Mouse (Mus musculus) embryo, embryonic 11.5 days (tissue): ENCODE measurements around the gene Fubp3.

Experiments used
- DNase-seq: peaks from one replicate; pipeline ENCODE4 v3.0.0-alpha.2; 2012; ENCODE audit warnings: low read depth, low spot score

Gene Fubp3

DNA sequence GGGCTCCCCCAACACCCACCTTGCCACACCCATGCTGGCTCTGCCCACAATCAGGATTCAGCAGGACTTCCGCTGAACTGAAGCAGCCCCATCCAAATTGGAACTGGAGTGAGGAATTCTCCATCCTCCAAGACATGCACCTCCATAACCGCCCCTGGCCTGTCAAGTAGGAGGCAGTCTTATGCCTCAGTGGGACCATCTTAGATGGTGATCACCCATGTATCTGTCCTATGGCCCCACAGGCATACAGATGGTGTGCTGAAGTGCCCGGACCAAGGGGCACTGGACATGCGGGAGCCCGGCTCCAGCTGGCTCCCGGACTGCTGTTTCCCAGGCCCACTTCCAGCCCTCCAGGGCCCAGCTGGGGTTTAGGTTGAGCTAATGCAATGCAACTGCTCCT is 46.8 kb downstream of the Fubp3 start:
- no peak for DNase-seq

DNA sequence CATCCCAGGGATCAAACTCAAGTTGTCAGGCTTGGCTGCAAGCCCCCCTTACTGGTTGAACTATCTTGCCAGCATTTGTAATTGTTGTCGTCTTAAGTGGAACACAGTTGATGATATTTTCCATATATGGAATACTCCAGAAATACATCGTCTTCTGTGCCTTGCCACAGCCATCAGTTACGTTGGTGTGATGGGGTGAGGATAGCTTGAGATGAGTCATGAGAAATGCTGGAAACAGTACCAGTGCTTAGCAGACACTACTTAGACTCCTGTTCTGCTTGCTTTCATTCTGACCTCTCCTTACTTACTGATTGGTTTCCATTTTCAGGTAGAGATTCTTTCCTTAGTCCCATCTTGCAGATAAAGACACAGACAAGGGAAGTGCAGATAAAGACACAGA is 61.1 kb downstream of the Fubp3 start:
- DNase-seq: no peak

DNA sequence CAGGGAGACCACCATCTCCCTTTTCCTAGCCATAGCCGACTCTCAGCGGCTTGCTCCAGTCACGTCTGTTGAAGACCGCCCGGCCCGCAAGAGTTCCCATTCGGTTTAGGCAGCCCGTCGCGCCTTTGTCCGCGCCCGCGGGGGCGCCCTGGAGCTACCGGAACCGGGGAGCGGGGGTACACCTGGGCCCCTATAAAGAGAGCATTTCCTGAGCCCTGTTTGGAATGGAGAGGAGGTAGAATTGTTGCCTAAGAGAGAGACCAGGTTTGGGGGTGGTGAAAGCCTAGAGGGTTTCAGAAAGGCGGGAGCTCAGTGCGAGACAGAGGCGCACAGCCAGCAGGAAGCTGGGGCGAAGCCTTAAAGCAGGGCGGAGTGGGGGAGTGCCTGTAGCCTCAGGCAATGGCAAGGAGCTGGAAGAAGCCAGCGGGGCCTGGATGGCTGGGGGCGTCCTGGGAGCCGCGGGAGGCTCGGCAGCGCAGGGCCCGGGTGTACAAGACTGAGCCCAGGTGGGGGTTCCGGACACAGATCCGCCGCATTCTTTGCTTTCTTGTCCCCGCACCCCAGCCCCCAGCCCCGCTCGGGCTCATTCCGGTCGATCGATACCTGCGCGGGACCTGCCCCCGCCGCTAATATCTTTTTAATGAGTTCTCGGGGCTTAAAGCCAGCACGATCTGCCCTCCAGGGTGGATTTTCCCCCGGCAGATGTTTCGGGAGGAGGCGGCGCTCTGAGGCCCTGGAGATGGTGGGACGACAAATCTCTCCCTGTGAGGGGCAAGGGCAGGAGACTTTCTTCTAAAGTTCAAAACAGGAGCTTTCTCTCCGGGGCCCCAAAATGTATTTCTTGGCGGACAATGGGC is 63.1 kb downstream of the Fubp3 start:
- DNase-seq: no peak

DNA sequence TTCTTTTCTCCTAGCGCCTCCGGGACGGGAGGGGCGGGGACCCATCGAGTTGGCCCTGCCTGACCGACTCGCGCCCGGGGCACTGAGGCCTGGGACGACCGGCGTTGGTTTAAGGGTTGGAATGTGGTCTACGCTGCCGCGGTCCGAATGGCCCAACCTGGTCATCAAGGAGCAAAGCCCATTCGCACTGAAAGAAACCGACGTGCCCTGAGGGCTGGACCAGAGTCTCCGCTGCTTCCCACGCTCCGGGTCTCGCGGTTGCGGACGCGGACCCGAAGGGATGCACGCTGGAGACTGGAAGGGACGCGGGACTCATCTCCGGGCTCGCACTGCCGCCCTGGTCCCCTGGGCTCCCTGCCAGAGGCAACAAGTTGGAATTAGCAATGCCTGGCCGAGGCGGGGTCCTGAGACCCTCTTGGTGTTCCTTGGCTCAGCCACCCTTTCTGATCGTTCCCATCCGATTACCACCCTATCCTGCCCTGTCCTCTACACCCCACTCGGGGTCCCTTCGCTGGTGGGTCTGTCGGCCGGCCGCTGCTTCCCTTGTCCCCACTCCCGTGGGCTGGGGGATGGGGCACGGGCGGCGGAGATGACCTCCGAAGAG is 63.8 kb downstream of the Fubp3 start:
- no peak for DNase-seq

DNA sequence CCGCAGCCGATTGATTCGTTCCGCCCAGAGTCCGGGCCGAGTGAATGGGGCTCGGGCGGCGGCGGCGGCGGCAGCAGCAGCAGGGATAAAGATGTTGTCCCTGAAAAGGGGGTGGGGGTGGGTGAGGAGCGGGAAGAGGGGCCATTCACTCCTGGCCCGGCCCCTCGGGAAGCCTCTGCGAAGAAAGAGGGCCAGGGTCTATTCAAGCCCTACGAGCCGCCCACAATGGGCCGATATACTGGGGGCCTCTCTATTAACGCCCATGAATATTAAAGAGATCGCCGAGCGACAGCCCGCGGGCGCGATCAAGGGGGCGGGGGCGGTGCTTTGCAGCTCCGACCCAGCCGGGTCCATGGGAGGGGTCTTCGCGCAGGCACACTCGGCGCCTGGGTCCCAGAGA is 64.3 kb downstream of the Fubp3 start:
- DNase-seq: no peak

DNA sequence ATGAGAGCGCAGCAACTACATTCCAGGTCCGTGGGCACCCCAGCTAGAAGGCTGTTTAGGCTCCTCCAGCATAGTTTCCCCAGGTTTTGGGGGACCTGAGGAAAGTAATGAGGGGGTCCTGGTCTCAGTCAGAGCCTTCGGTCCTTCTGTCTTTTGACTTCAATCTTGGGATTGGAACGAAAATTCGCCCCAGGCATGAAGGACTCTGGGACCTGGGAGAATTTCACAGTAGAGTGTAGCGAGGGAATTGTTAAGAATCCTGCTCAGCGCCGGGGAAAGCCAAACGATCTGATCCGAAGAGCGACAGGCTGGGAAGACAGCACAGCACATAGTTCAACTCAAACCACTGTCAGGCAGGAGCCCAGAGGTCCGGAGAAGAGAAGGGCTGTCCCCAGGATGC is 64.9 kb downstream of the Fubp3 start:
- no peak for DNase-seq

DNA sequence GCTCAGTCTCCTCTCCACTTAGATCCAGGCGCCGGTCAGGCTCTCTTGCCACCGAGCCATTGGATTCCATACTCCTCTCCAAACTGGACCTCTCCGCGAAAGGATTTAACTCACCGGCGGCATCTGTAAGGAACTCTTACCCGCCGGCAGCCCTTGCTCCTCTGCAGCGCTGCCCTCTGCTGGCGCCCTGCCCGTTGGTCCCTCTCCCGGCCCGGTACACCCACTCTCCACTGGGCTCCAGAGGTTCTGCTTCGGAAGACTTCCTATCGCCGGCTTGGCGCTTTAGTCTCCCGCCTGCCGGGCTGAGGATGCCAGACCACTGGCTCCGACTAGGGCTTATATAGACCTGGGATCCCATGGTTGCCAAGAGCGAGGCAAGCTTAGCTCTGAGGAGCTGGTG is 65.4 kb downstream of the Fubp3 start:
- no peak for DNase-seq

DNA sequence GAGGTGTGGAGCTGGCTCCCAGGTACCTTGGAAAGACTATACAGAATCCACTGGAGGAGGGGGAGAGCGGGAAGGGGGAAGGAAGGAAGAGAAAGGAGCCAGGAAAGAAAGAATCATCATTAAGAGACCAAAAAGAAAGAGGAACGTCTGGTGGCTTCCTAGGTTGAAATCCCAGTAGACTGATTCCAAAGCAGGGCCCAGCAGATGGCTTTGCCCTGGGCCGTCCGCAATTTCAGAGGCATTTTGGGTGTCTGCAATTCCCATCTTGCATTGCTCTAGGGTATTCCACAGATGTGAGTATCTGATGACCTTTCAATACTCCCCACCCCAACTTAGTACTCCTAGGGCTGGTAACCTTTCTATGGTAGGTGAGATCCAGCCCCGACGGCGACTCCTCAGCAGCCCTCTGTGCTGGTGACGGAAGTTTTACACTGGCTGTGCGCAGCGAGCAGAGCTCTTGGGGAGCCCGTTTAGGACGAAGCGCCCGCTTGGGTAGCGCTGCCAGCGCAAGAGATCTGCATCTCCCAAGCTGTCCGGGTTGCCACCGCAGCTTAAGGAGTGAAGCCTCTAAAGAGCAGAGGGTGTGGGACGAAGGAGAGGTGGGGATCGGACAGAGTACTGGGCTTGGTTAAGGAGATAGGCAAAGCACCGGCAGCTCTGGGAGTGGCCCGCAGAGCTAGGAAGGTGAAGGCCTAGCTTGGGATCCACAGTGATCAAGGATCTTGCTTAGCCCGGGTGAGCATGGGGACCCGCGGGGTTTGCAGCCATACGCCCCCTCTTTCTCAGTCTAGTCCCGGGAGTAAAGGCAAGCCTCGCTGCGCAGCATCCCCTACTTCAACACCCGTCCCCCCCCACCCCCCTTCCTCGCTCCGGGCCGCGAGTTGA is 66.4 kb downstream of the Fubp3 start:
- no peak for DNase-seq

DNA sequence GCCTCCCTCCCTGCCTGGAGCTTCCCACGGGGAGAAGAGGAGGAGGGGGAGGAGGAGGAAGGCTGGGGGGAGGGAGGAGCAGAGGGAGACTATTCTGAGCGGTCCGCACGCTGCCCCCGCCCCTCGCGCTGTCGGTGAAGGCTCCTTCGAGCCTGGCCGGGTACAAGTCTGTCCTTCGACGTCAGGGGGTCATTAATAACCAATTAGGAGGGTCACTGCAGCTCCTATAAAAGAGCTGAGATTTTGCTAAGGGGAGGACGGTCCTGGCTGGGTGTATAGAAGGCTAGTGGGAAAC is 67.0 kb downstream of the Fubp3 start:
- no peak for DNase-seq

DNA sequence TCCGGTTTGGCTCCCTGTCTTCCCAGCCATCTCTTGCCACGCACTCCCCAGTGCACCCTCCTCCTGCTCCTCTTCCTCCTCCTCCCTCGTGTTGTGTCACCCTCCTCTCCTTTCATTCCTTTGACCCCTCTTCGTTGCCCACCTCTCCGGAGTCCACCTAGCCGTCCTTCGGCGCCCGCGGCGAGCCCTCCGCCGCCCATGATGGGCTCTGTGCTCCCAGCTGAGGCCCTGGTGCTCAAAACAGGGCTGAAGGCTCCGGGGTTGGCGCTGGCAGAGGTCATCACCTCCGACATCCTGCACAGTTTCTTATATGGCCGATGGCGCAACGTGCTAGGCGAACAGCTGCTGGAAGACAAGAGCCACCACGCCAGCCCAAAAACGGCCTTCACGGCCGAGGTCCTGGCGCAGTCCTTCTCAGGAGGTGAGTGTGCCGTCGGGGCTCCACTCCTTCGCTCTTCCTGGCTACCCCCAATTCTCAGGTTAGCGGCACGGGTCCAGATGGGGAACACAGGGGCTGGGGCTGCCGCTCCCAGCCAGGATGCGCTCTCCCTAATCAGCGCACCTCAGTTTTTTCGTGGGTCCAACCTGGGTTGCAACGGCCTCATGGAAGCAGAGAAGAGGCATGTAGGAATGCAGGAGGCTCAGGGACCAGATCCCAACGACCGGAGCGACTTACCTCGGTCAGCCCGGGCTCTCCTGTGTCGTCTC is 67.6 kb downstream of the Fubp3 start, which contains the start of gene Prdm12:
TSS of gene Prdm12 (plus strand) at position 137 of the 708 bp plus-strand sequence.
- no peak for DNase-seq

DNA sequence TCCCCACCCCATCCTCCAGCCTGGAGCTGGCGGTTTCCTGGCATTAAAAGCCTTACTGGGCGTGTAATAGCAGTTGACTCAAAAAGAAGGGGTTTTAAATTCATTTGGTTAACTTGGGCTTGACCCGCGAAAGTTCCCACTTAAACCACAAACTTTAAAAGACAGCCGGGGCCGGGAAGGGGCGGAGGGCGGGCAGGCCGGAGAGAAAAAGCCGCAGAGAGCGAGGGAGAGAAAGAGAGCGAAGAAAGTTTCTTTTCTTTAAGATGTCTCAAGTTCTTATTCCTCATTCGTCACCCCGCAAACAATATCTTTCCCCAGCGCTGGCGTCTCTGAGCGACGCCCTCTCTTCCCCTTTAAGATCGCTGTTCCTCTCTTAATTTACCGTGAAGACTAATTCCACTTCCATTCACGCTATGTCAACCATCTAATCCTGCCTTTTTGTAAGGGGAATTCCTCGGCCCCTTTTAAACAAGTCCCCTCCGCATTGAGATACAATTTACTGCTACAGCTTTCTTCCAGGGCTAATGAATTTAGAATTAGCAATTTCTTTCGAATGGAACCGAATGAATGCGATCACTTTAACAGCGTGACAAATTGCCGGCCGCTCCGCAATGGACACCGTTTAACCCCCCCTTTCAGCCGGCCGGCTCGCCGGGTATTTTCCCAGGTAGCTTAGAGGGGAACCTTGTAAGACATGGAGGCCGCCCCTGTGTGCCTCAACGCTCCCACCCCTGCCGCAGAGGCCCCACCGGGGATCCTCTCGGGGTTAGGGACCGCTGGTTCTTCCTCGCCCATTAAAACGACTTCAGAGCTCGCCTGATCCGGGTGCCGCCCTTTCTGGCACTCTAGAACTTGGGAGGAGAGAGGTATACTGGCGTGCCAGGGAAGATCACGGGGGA is 68.4 kb downstream of the Fubp3 start:
- no peak for DNase-seq

DNA sequence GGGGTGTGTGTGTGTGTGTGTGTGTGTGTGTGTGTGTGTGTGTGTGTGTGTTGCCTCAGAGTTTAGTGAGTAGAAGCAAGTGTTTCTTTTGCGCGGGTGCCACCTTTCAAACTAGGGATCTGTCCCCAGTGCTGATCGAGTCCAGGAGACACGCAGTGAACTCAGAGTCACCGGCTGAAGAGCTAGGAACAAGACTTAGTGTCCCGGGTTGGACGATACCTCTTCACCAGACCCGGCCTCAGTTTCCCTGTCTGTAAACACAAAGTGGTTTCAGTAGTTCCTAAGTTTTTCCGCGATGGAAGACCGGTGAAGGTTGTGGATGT is 69.0 kb downstream of the Fubp3 start:
- DNase-seq: no peak

DNA sequence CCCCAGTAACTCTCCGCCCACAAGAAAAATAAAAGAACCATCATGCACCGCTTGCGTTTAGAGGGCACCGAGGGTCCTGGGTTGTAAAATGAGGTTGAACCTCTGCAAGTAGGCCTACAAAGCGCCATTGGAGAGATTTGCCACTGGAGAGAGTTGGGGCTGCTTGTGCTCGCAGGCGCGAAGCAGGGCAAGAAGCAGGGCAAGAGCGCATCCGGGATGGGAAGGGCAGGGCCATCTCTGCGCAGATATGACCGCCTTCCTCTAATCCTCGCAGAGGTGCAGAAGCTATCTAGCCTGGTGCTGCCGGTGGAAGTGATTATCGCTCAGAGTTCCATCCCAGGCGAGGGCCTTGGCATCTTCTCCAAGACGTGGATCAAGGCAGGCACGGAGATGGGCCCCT is 69.5 kb downstream of the Fubp3 start:
- DNase-seq: no peak

DNA sequence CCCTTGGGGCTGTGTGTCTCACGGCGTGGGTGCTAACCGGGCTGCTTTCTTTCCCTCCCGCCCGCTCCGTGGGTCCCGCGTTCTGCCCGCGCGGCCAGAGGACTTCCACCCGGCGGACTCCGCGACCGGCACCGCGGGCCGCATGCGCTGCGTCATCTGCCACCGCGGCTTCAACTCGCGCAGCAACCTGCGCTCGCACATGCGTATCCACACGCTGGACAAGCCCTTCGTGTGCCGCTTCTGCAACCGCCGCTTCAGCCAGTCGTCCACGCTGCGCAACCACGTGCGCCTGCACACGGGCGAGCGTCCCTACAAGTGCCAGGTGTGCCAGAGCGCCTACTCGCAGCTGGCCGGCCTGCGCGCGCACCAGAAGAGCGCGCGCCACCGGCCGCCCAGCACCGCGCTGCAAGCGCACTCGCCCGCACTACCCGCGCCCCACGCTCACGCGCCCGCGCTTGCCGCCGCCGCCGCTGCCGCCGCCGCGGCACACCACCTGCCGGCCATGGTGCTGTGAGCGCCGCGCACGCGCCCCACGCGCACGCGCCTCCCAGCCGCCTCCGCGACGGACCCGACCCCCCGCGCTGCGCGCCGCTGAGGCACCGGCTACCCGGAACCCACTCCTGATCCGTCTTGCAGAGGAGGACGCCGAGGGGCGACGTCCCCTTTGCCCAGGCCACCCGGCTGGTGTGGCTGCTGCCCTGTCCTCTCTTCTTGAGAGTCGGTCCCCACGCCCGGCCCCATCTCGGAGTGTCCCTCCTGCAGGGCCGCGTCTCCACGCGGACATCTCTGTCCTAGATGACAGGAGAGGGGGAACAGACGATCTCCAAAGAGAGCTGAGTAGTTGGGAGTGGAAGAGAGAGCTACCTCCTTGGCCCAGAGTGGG is 81.8 kb downstream of the Fubp3 start:
- no peak for DNase-seq

DNA sequence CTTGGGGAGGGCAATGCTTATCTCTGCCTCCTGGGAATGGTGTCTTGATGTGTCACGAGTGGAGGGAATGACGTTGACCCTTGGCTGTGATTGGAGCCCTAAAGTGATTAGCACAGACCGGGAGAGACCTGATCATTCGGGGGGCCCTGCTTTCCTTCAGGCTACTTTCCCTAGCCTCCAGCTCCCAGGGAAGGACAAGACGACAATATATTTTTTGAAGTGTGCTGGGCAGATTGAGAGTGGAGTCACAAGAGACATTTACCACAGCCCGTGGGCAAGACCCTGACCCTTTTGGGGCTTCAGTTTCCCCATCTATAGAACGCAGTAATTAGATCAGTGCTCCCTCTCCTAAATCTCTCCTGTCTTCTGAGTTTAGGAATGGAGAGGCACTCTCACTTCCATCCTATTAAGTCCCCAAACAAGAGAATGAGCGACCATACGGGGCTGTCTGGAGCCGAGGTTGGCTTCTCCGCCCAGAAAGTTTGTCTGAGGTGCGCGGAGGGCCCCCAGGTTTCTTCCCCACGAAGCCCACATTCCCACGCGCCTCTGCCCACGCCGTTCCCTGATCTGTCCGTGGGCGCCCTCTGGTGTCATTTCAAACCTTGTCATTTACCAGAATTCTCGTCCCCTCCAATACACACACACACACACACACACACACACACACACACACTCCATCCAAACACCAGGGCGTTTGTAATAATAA is 82.6 kb downstream of the Fubp3 start:
- DNase-seq: no peak

DNA sequence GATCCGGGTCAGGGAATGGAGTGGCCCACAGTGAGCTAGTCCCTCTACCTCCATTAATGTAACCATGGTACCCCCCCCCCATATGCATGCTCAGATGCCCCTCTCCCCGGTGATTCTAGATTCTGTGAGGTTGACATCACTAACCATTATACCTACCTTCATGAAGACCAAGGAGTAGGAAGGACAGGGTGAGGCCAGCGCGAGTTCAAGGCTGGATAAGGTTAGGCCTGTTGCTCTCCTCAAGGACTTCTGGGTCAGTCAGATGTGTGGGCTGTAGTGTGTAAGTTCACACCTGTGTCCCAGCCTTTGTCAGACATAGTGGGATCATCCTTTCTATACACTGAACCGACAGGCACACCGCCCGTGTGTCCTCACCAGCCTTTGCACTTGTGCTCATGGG is 83.9 kb downstream of the Fubp3 start:
- DNase-seq: no peak

DNA sequence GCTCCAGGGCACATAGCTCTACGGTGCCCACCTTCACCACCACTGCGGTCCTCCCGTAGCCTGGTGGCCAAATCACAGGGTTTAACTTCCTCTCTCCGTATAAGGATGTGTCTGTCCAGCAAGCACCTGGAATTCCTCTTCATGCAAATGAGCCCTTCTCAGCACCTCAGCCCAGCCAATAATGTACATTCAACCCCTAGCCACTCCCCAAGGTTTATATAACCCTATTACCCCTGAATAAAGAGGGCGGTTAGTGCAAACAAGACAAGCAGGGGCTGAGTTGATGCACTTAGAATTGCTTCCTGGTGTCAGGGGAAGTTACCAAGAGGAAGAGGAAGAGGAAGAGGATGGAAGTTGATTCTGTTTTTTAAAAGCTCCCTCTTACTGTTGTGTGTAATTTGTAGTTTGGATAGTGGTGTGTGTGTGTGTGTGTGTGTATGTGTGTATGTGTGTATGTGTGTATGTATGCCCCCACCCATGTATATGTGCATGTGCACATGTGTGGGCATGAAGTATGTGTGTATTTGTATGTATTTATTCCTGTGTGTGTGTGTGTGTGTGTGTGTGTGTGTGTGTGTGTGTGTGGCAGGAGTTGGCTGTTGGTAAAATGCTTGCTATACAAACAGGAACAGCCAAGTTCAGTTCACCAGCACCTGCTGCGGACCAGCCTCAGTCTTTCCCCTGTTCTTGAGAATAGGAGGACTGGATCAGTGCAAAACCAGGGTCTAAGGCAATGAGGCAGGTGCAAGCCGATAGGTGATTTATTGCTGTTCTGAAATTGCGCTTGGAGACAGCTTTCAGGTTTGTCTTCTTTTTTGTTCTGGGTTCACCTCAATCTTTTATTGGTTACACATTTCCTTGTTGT is 90.7 kb downstream of the Fubp3 start:
- DNase-seq: no peak

DNA sequence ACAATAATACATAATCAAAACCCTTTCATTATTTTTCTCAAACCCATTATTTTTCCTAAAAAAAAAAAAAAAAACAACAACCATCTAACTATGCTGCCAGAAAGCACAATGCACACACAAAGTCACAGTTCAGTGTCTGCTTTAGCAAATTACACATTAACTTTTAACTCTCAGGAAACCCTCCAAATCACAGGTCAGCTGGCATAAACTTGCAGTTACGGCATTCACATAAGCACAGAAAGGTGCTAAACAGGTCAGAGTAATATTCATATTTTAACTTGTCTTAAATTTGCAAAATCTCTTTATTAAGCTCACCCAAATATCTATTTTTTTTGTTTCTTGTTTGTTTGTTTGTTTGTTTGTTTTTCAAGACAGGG is 91.3 kb downstream of the Fubp3 start:
- DNase-seq: no peak
